20 mouse cellular contexts compared by ENCODE assay signal in genomic region chr4:149635915-149636415, GRCm38 (mm10).
"Had no signal": no experiment of that assay in that cellular context is flagged by ENCODE, and none has a peak within 500 bp of the region (broad histone marks: within the 10 kb centered on the region; RNA-seq: fewer than 3 reads in every experiment).

No protein-coding gene starts in this region.

- H3K9me3 ChIP-seq: megakaryocyte, embryonic 14.5 days; midbrain, embryonic 10.5 days; midbrain, embryonic 12.5 days; neural tube, embryonic 13.5 days; neural tube, embryonic 15.5 days had no signal

- H3K27ac ChIP-seq: midbrain, embryonic 10.5 days; midbrain, embryonic 12.5 days; neural tube, embryonic 13.5 days; neural tube, embryonic 15.5 days had no signal

- DNase-seq: lung, adult 18-20 months; lung, embryonic 14.5 days; lung, postnatal 10 days; lung, postnatal 4 days; midbrain, embryonic 14.5 days; retina, postnatal 1 day; right cerebral cortex, adult 18-20 months; right cerebral cortex, postnatal 25 days; right cerebral cortex, postnatal 4 days; spleen, adult 18-20 months; thymus, adult 18-20 months; thymus, postnatal 14 days; thymus, postnatal 36 days had no signal

- H3K4me2 ChIP-seq: lung, embryonic 14.5 days; midbrain, embryonic 12.5 days; neural tube, embryonic 13.5 days; neural tube, embryonic 15.5 days had no signal

- H3K9ac ChIP-seq: lung, embryonic 14.5 days; midbrain, embryonic 12.5 days; neural tube, embryonic 13.5 days; neural tube, embryonic 15.5 days had no signal

- H3K4me1 ChIP-seq: neural tube, embryonic 13.5 days; neural tube, embryonic 15.5 days had no signal

- H3K4me3 ChIP-seq: megakaryocyte, embryonic 14.5 days; midbrain, embryonic 10.5 days; midbrain, embryonic 12.5 days; myocyte; neural tube, embryonic 13.5 days; neural tube, embryonic 15.5 days had no signal

- H3K27me3 ChIP-seq: megakaryocyte, embryonic 14.5 days; midbrain, embryonic 12.5 days; neural tube, embryonic 13.5 days; neural tube, embryonic 15.5 days had no signal

- ATAC-seq: midbrain, embryonic 16.5 days had no signal
